Mouse (Mus musculus) liver, adult 2 months (tissue): ENCODE measurements around the gene Dnajb4. TPM values are rescaled to one million over a fixed set of nuclear protein-coding genes. Genes with fewer than 3 reads are reported as not detected.

Experiments used
- DNase-seq: peaks from one replicate; pipeline ENCODE4 v3.0.0-alpha.2; 2011; ENCODE audit warnings: low read depth, low spot score; ENCODE audit errors: extremely low read depth
- H3K27ac ChIP-seq: fragments of 200-500 bp; replicated peaks from 2 replicates; pipeline ENCODE4 v1.5.1; 2012; ENCODE audit warnings: low read depth, mild to moderate bottlenecking, control low read depth, inconsistent platforms, low read length; ENCODE audit not compliant: insufficient read depth
- H3K27me3 ChIP-seq: fragments of 200-500 bp; 2 replicates; pipeline ENCODE4 v1.6.1; 2012; ENCODE audit warnings: mild to moderate bottlenecking, moderate library complexity, low read length, inconsistent platforms; ENCODE audit not compliant: control insufficient read depth, insufficient read depth
- H3K36me3 ChIP-seq: fragments of 200-500 bp; 2 replicates; pipeline ENCODE4 v1.6.1; 2012; ENCODE audit warnings: low read length, inconsistent platforms; ENCODE audit not compliant: control insufficient read depth, insufficient read depth
- H3K4me1 ChIP-seq: fragments of 200-500 bp; 2 replicates; pipeline ENCODE4 v1.6.1; 2011; ENCODE audit warnings: low read length; ENCODE audit not compliant: control insufficient read depth, insufficient read depth
- H3K4me3 ChIP-seq: fragments of 200-500 bp; 2 replicates; pipeline ENCODE4 v1.5.1; 2011; ENCODE audit warnings: low read depth, mild to moderate bottlenecking, control low read depth, low read length, moderate library complexity; ENCODE audit not compliant: insufficient read depth
- H3K79me2 ChIP-seq: fragments of 200-500 bp; 2 replicates; pipeline ENCODE4 v1.6.1; 2012; ENCODE audit warnings: inconsistent platforms, mild to moderate bottlenecking, low read length, moderate library complexity; ENCODE audit not compliant: control insufficient read depth, insufficient read depth
- H3K9ac ChIP-seq: fragments of 200-500 bp; 2 replicates; pipeline ENCODE4 v1.6.1; 2012; ENCODE audit warnings: low read depth, mild to moderate bottlenecking, control low read depth, inconsistent platforms, low read length
- CTCF ChIP-seq: fragments of 200-500 bp; IDR thresholded peaks from 2 replicates; pipeline ENCODE4 v1.5.1; 2011; ENCODE audit warnings: low read depth, low read length, control low read depth
- POLR2A ChIP-seq: fragments of 200-500 bp; IDR thresholded peaks from 2 replicates; pipeline ENCODE4 v1.6.1; 2011; ENCODE audit warnings: low read length, control low read depth; ENCODE audit not compliant: insufficient read depth; ENCODE audit errors: extremely low read depth
- WGBS: fragments of 180-500 bp; shearing (Covaris S2); methylation state at CpG from one replicate; pipeline ENCODE4 v1.1.7; 2018; 5-methylcytosine and 5-hydroxymethylcytosine counted together
- polyA plus RNA-seq: library from polyadenylated mRNA; depleted of rRNA; stranded (reverse); fragments of >200 nt; gene quantifications from 2 replicates; pipeline ENCODE4 v1.2.3, GENCODE M21; 2012
- total RNA-seq: library from RNA; depleted of rRNA; stranded (reverse); fragments of >200 nt; gene quantifications from 2 replicates; pipeline ENCODE4 v1.2.3, GENCODE M21; 2014

Gene Dnajb4
- total and polyA plus RNA-seq, 2 experiments: 5.3 to 22.4 TPM

- H3K79me2 ChIP-seq: peaks cover 6% of the 10 kb centered on the region; the same call in 1 of the 2 replicates
- peaks cover 8% of the 10 kb centered on the region for H3K4me1 ChIP-seq
- H3K36me3 ChIP-seq: no peaks in the 10 kb centered on the region
- WGBS: 88% methylated on average over 3 of the region's 3 CpGs
- no peak overlapping the region for H3K4me3 ChIP-seq
- H3K27me3 ChIP-seq: no peaks in the 10 kb centered on the region
- H3K27ac ChIP-seq: no peak overlapping the region
- TF ChIP-seq CTCF (no peak), POLR2A (no peak)
- no peak for DNase-seq
- no peak overlapping the region for H3K9ac ChIP-seq
Observed at GRCm38 (mm10) chr3:152204577-152204976, 5.5 kb downstream of the Dnajb4 start.

GRCm38 (mm10) chr3:152203996-152204395 lies 6.1 kb downstream of the Dnajb4 start:
- no peak overlapping the region for H3K4me3 ChIP-seq
- H3K27ac ChIP-seq: no peak overlapping the region
- peaks cover 6% of the 10 kb centered on the region for H3K4me1 ChIP-seq
- no peak overlapping the region for H3K9ac ChIP-seq
- no peaks in the 10 kb centered on the region for H3K36me3 ChIP-seq
- no peak for TF ChIP-seq CTCF
- TF ChIP-seq POLR2A: no peak
- H3K79me2 ChIP-seq: peaks cover 8% of the 10 kb centered on the region; the same call in 1 of the 2 replicates
- no peaks in the 10 kb centered on the region for H3K27me3 ChIP-seq
- 81% methylated on average over 3 of the region's 3 CpGs for WGBS
- no peak for DNase-seq

GRCm38 (mm10) chr3:152203411-152203810 lies 6.7 kb downstream of the Dnajb4 start:
- TF ChIP-seq POLR2A (no peak), CTCF (no peak)

GRCm38 (mm10) chr3:152202942-152203341 lies 7.2 kb downstream of the Dnajb4 start:
- H3K9ac ChIP-seq: no peak overlapping the region
- no peaks in the 10 kb centered on the region for H3K27me3 ChIP-seq
- no peak for DNase-seq
- TF ChIP-seq POLR2A: no peak
- no peak for TF ChIP-seq CTCF
- H3K27ac ChIP-seq: no peak overlapping the region
- peaks cover 3% of the 10 kb centered on the region; the same call in 1 of the 2 replicates for H3K4me1 ChIP-seq
- no peaks in the 10 kb centered on the region for H3K36me3 ChIP-seq
- no peak overlapping the region for H3K4me3 ChIP-seq
- peaks cover 5% of the 10 kb centered on the region; the same call in 1 of the 2 replicates for H3K79me2 ChIP-seq

More at GRCm38 (mm10) chr3:152203411-152203810, 6.7 kb downstream of the Dnajb4 start:
- H3K79me2 ChIP-seq: peaks cover 6% of the 10 kb centered on the region; the same call in 1 of the 2 replicates
- peaks cover 4% of the 10 kb centered on the region for H3K4me1 ChIP-seq
- WGBS: 78% methylated on average over 6 of the region's 6 CpGs
- H3K4me3 ChIP-seq: no peak overlapping the region
- no peaks in the 10 kb centered on the region for H3K36me3 ChIP-seq
- H3K27ac ChIP-seq: no peak overlapping the region
- no peak overlapping the region for H3K9ac ChIP-seq
- H3K27me3 ChIP-seq: no peaks in the 10 kb centered on the region
- no peak for DNase-seq

GRCm38 (mm10) chr3:152201651-152202050 lies 8.5 kb downstream of the Dnajb4 start:
- H3K27me3 ChIP-seq: no peaks in the 10 kb centered on the region
- peak overlapping the region; percentile 35; the same call in 1 of the 2 replicates for H3K9ac ChIP-seq
- peak overlapping the region; percentile 99 for H3K27ac ChIP-seq
- no peak overlapping the region for H3K4me3 ChIP-seq
- H3K79me2 ChIP-seq: peaks cover 2% of the 10 kb centered on the region; the same call in 1 of the 2 replicates
- peak; percentile 69 for DNase-seq
- no peaks in the 10 kb centered on the region for H3K36me3 ChIP-seq
- H3K4me1 ChIP-seq: peaks cover 3% of the 10 kb centered on the region; the same call in 1 of the 2 replicates
- 21% methylated on average over 2 of the region's 2 CpGs for WGBS
- no peak for TF ChIP-seq POLR2A
- no peak for TF ChIP-seq CTCF

GRCm38 (mm10) chr3:152201181-152201580 lies 8.9 kb downstream of the Dnajb4 start:
- WGBS: 28% methylated on average over 3 of the region's 3 CpGs

More at GRCm38 (mm10) chr3:152201181-152201580, 8.9 kb downstream of the Dnajb4 start:
- Histone ChIP-seq H3K4me1 (peaks cover 3% of the 10 kb centered on the region; the same call in 1 of the 2 replicates), H3K9ac (no peak overlapping the region), H3K27me3 (no peaks in the 10 kb centered on the region), H3K79me2 (peaks cover 2% of the 10 kb centered on the region; the same call in 1 of the 2 replicates), H3K27ac (peak overlapping the region; percentile 99), H3K36me3 (no peaks in the 10 kb centered on the region), H3K4me3 (no peak overlapping the region)
- TF ChIP-seq POLR2A (no peak), CTCF (no peak)
- DNase-seq: peak; percentile 95
